Mouse (Mus musculus) ES-E14 (cell line): ENCODE results near the gene Rpl10-ps3. TPM values are rescaled to one million over a fixed set of nuclear protein-coding genes. Genes with fewer than 3 reads are reported as not detected.

Source experiments
- DNase-seq: peaks from one replicate; pipeline ENCODE4 v3.0.0-alpha.2; 2013; ENCODE audit warnings: low read depth, low spot score
- H3K27ac ChIP-seq: 2 replicates; pipeline ENCODE4 v1.5.1; 2012; ENCODE audit warnings: low read depth, mild to moderate bottlenecking, low read length, moderate library complexity, mixed read lengths; ENCODE audit not compliant: poor library complexity, insufficient read depth, severe bottlenecking
- H3K36me3 ChIP-seq: 2 replicates; pipeline ENCODE4 v1.6.1; 2012; ENCODE audit warnings: mild to moderate bottlenecking, low read length, moderate library complexity, mixed read lengths; ENCODE audit not compliant: control insufficient read depth, poor library complexity, insufficient read depth, severe bottlenecking
- H3K4me1 ChIP-seq, 2 experiments: fragments of 150-350 bp in 1 of 2; sonication (generic) in 1 of 2; 2 replicates each; pipeline ENCODE4 v1.6.1; 2012; ENCODE audit warnings: low read length in 2 of 2, mild to moderate bottlenecking in 1 of 2, mixed read lengths in 1 of 2; ENCODE audit not compliant: control insufficient read depth in 2 of 2, insufficient read depth in 2 of 2, poor library complexity in 1 of 2
- H3K4me3 ChIP-seq, 2 experiments: fragments of 150-350 bp in 1 of 2; sonication (generic) in 1 of 2; 2 replicates each; pipeline ENCODE4 v1.5.1; 2012; ENCODE audit warnings: low read length in 2 of 2, low read depth in 1 of 2, mild to moderate bottlenecking in 1 of 2, mixed read lengths in 1 of 2; ENCODE audit not compliant: insufficient read depth in 1 of 2, poor library complexity in 1 of 2, severe bottlenecking in 1 of 2
- H3K9ac ChIP-seq: 2 replicates; pipeline ENCODE4 v1.6.1; 2012; ENCODE audit warnings: low read depth, mild to moderate bottlenecking, low read length, mixed read lengths; ENCODE audit not compliant: poor library complexity, insufficient read depth, severe bottlenecking
- H3K9me3 ChIP-seq: fragments of 150-350 bp; sonication (generic); 2 replicates; pipeline ENCODE4 v1.6.1; 2012; ENCODE audit warnings: low read depth, mild to moderate bottlenecking, low read length; ENCODE audit not compliant: control insufficient read depth, insufficient read depth
- MAFK ChIP-seq: IDR thresholded peaks from 2 replicates; pipeline ENCODE4 v1.6.1; 2014; ENCODE audit warnings: mild to moderate bottlenecking, low read depth, low read length, inconsistent platforms; ENCODE audit not compliant: insufficient read depth
- ZC3H11A ChIP-seq: IDR thresholded peaks from 2 replicates; pipeline ENCODE4 v1.6.1; 2012; ENCODE audit warnings: low read depth, mild to moderate bottlenecking, inconsistent platforms, low read length, borderline replicate concordance
- ZNF384 ChIP-seq: IDR thresholded peaks from 2 replicates; pipeline ENCODE4 v1.6.1; 2012; ENCODE audit warnings: low read depth, low read length, inconsistent platforms
- in situ Hi-C, 2 experiments: fragments of 600-800 bp; cut with MboI; formaldehyde crosslinking; loops; one replicate each; pipeline ENCODE4 v1.15.1; 2025; ENCODE audit warnings: low sequenced_read_pairs in 2 of 2, inconsistent platforms in 1 of 2; ENCODE audit not compliant: unreplicated experiment in 2 of 2
- total RNA-seq: library from RNA; depleted of rRNA; stranded (reverse); fragments of 300-350 nt; gene quantifications from 2 replicates; pipeline ENCODE4 v1.2.3, GENCODE M21; 2012; rRNA removed

Rpl10-ps3 gene
- total RNA-seq, 1 experiment = 239 TPM

DNA sequence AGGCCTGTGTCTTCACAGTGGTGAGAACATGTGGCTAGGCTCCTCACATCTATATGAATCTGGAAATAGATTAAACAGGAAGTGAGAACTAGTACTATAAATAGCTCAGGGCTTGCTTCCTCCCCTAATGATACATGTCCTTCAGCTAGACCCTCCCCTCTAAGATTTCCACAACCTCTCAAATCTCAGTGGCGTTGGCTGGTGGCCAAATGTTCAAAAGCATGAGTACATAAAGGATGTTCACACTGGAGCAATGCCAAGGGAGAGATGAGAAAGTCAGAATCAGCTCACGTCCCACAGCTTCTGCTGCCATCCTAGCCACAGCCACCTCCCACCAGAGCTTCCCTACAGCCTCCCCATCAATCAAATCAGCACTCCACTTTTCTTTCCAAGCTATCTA lies 46.4 kb downstream of the Rpl10-ps3 start:
- no peaks in the 10 kb centered on the region for H3K9me3 ChIP-seq
- in situ Hi-C loops = no loop called here
- no peak for DNase-seq

More for the DNA sequence above, 46.4 kb downstream of the Rpl10-ps3 start:
- H3K4me3 ChIP-seq = no peak overlapping the region
- no peak overlapping the region for H3K9ac ChIP-seq
- no peak overlapping the region for H3K27ac ChIP-seq
- TF ChIP-seq ZNF384 = no peak
- no peak for TF ChIP-seq ZC3H11A
- TF ChIP-seq MAFK = no peak
- no peaks in the 10 kb centered on the region for H3K4me1 ChIP-seq
- no peaks in the 10 kb centered on the region for H3K36me3 ChIP-seq

Other genes with a start within 250 kb of the Rpl10-ps3 start
- 9.4 and 18.3 TPM in 2 replicates for gene Plet1, start 149.6 kb upstream of the Rpl10-ps3 start, total RNA-seq
- gene Pts, start 183.8 kb upstream of the Rpl10-ps3 start, total RNA-seq = 6.8 and 7.6 TPM in 2 replicates
- 0.32 and 0.49 TPM in 2 replicates for gene Il18, start 209.9 kb upstream of the Rpl10-ps3 start, total RNA-seq
- gene Bco2, start 210.2 kb upstream of the Rpl10-ps3 start, total RNA-seq = 0.22 and 0.26 TPM in 2 replicates
- gene Tex12, start 216.4 kb upstream of the Rpl10-ps3 start, total RNA-seq = 0.94 TPM in 1 of 2 replicates, not detected in the other